Mouse (Mus musculus): ENCODE measurements at regions not wholly inside any gene's neighbourhood (a gene's known extent, or its start where the extent isn't known, plus 50 kb on each side); places are given as distances from the start of the nearest gene placed in this dataset.

GRCm38 (mm10) chr10:125885796-125886195 is 80.2 kb upstream of the Lrig3 start:
- DNase-seq (ENCODE audit: low spot score), result no peak
- Histone ChIP-seq H3K9ac (no peak overlapping the region), H3K4me1 (replicated peaks; ENCODE audit: control insufficient read depth, insufficient read depth, low read length) (no peaks in the 10 kb centered on the region), H3K27ac (no peak overlapping the region), H3K27me3 (ENCODE audit: control insufficient read depth, insufficient read depth, low read length) (no peaks in the 10 kb centered on the region), H3K4me2 (replicated peaks) (no peak overlapping the region), H3K9me3 (ENCODE audit: control insufficient read depth, low read length) (no peaks in the 10 kb centered on the region), H3K36me3 (replicated peaks; ENCODE audit: control insufficient read depth, insufficient read depth) (no peaks in the 10 kb centered on the region), H3K4me3 (replicated peaks; ENCODE audit: low read length) (no peak overlapping the region)
- WGBS, result 57% methylated on average over 6 of the region's 6 CpGs
- ATAC-seq (ENCODE audit: low FRiP score), result no peak

- WGBS, result 89% methylated on average over 7 of the region's 7 CpGs
- Histone ChIP-seq H3K9ac (no peak overlapping the region), H3K4me1 (replicated peaks; ENCODE audit: control insufficient read depth, insufficient read depth, low read length) (no peaks in the 10 kb centered on the region), H3K4me3 (replicated peaks; ENCODE audit: low read length) (no peak overlapping the region), H3K27ac (no peak overlapping the region), H3K9me3 (ENCODE audit: control insufficient read depth, low read length) (no peaks in the 10 kb centered on the region), H3K27me3 (ENCODE audit: control insufficient read depth, insufficient read depth, low read length) (no peaks in the 10 kb centered on the region), H3K36me3 (replicated peaks; ENCODE audit: control insufficient read depth, insufficient read depth) (no peaks in the 10 kb centered on the region), H3K4me2 (replicated peaks) (no peak overlapping the region)
- no peak for ATAC-seq (ENCODE audit: low FRiP score)
- DNase-seq (ENCODE audit: low spot score), result no peak
Measured at GRCm38 (mm10) chr10:125892122-125892521, 73.8 kb upstream of the Lrig3 start.

- Histone ChIP-seq H3K4me2 (replicated peaks) (no peak overlapping the region), H3K36me3 (replicated peaks; ENCODE audit: control insufficient read depth, insufficient read depth) (no peaks in the 10 kb centered on the region), H3K4me3 (replicated peaks; ENCODE audit: low read length) (no peak overlapping the region), H3K27me3 (ENCODE audit: control insufficient read depth, insufficient read depth, low read length) (no peaks in the 10 kb centered on the region), H3K9me3 (ENCODE audit: control insufficient read depth, low read length) (no peaks in the 10 kb centered on the region), H3K4me1 (replicated peaks; ENCODE audit: control insufficient read depth, insufficient read depth, low read length) (no peaks in the 10 kb centered on the region), H3K27ac (no peak overlapping the region), H3K9ac (no peak overlapping the region)
- WGBS, result 44% methylated on average over 7 of the region's 7 CpGs
- ATAC-seq (ENCODE audit: low FRiP score), result no peak
- DNase-seq (ENCODE audit: low spot score), result no peak
Measured at GRCm38 (mm10) chr10:125895744-125896482, 70.1 kb upstream of the Lrig3 start.

GRCm38 (mm10) chr10:125896646-125897045 is 69.3 kb upstream of the Lrig3 start:
- H3K4me2 ChIP-seq (replicated peaks), result no peak overlapping the region
- WGBS, result 68% methylated on average over 5 of the region's 5 CpGs
- H3K27ac ChIP-seq, result no peak overlapping the region
- ATAC-seq (ENCODE audit: low FRiP score), result no peak
- H3K27me3 ChIP-seq (ENCODE audit: control insufficient read depth, insufficient read depth, low read length), result no peaks in the 10 kb centered on the region
- no peak overlapping the region for H3K9ac ChIP-seq
- no peaks in the 10 kb centered on the region for H3K4me1 ChIP-seq (replicated peaks; ENCODE audit: control insufficient read depth, insufficient read depth, low read length)
- no peaks in the 10 kb centered on the region for H3K36me3 ChIP-seq (replicated peaks; ENCODE audit: control insufficient read depth, insufficient read depth)
- H3K4me3 ChIP-seq (replicated peaks; ENCODE audit: low read length), result no peak overlapping the region
- no peak for DNase-seq (ENCODE audit: low spot score)
- H3K9me3 ChIP-seq (ENCODE audit: control insufficient read depth, low read length), result no peaks in the 10 kb centered on the region

GRCm38 (mm10) chr10:125899504-125899903 is 66.5 kb upstream of the Lrig3 start:
- H3K4me2 ChIP-seq (replicated peaks), result no peak overlapping the region
- H3K9me3 ChIP-seq (ENCODE audit: control insufficient read depth, low read length), result no peaks in the 10 kb centered on the region
- H3K27ac ChIP-seq, result no peak overlapping the region
- DNase-seq (ENCODE audit: low spot score) (no peak), ATAC-seq (ENCODE audit: low FRiP score) (no peak)
- H3K27me3 ChIP-seq (ENCODE audit: control insufficient read depth, insufficient read depth, low read length), result no peaks in the 10 kb centered on the region
- no peak overlapping the region for H3K4me3 ChIP-seq (replicated peaks; ENCODE audit: low read length)
- H3K9ac ChIP-seq, result no peak overlapping the region
- no peaks in the 10 kb centered on the region for H3K36me3 ChIP-seq (replicated peaks; ENCODE audit: control insufficient read depth, insufficient read depth)
- no peaks in the 10 kb centered on the region for H3K4me1 ChIP-seq (replicated peaks; ENCODE audit: control insufficient read depth, insufficient read depth, low read length)
- 91% methylated on average over 4 of the region's 4 CpGs for WGBS

- 93% methylated on average over 2 of the region's 2 CpGs for WGBS
Measured at GRCm38 (mm10) chr10:125900562-125900961, 65.4 kb upstream of the Lrig3 start.

GRCm38 (mm10) chr10:125902668-125903067 is 63.3 kb upstream of the Lrig3 start:
- WGBS, result 77% methylated on average over 5 of the region's 5 CpGs
- Histone ChIP-seq H3K4me2 (replicated peaks) (no peak overlapping the region), H3K4me3 (replicated peaks; ENCODE audit: low read length) (no peak overlapping the region), H3K27me3 (ENCODE audit: control insufficient read depth, insufficient read depth, low read length) (no peaks in the 10 kb centered on the region), H3K36me3 (replicated peaks; ENCODE audit: control insufficient read depth, insufficient read depth) (no peaks in the 10 kb centered on the region), H3K9me3 (ENCODE audit: control insufficient read depth, low read length) (no peaks in the 10 kb centered on the region), H3K4me1 (replicated peaks; ENCODE audit: control insufficient read depth, insufficient read depth, low read length) (no peaks in the 10 kb centered on the region), H3K9ac (no peak overlapping the region), H3K27ac (no peak overlapping the region)
- DNase-seq (ENCODE audit: low spot score), result no peak
- no peak for ATAC-seq (ENCODE audit: low FRiP score)

More at GRCm38 (mm10) chr10:125900562-125900961, 65.4 kb upstream of the Lrig3 start:
- H3K4me1 ChIP-seq (replicated peaks; ENCODE audit: control insufficient read depth, insufficient read depth, low read length), result no peaks in the 10 kb centered on the region
- no peaks in the 10 kb centered on the region for H3K36me3 ChIP-seq (replicated peaks; ENCODE audit: control insufficient read depth, insufficient read depth)
- no peak for DNase-seq (ENCODE audit: low spot score)
- no peaks in the 10 kb centered on the region for H3K9me3 ChIP-seq (ENCODE audit: control insufficient read depth, low read length)
- H3K27me3 ChIP-seq (ENCODE audit: control insufficient read depth, insufficient read depth, low read length), result no peaks in the 10 kb centered on the region
- H3K27ac ChIP-seq, result no peak overlapping the region
- H3K4me3 ChIP-seq (replicated peaks; ENCODE audit: low read length), result no peak overlapping the region
- no peak overlapping the region for H3K9ac ChIP-seq
- ATAC-seq (ENCODE audit: low FRiP score), result no peak
- H3K4me2 ChIP-seq (replicated peaks), result no peak overlapping the region

GRCm38 (mm10) chr10:125912207-125912606 is 53.8 kb upstream of the Lrig3 start:
- Histone ChIP-seq H3K9me3 (ENCODE audit: control insufficient read depth, low read length) (no peaks in the 10 kb centered on the region), H3K36me3 (replicated peaks; ENCODE audit: control insufficient read depth, insufficient read depth) (no peaks in the 10 kb centered on the region), H3K4me2 (replicated peaks) (no peak overlapping the region), H3K4me3 (replicated peaks; ENCODE audit: low read length) (no peak overlapping the region), H3K27me3 (ENCODE audit: control insufficient read depth, insufficient read depth, low read length) (no peaks in the 10 kb centered on the region), H3K27ac (no peak overlapping the region), H3K9ac (no peak overlapping the region), H3K4me1 (replicated peaks; ENCODE audit: control insufficient read depth, insufficient read depth, low read length) (no peaks in the 10 kb centered on the region)
- ATAC-seq (ENCODE audit: low FRiP score), result peak; percentile 55; the same call in 1 of the 2 replicates
- no peak for DNase-seq (ENCODE audit: low spot score)
- WGBS, result 26% methylated on average over 7 of the region's 7 CpGs

All from hindbrain, embryonic 14.5 days (tissue).